Mouse (Mus musculus): ENCODE measurements around the gene Trub2. TPM values are rescaled to one million over a fixed set of nuclear protein-coding genes. Genes with fewer than 3 reads are reported as not detected.
A peak's percentile ranks its signal among the peaks of the same experiment; 100 is the strongest.

Trub2 gene
- polyA plus RNA-seq, 1 experiment from 2014 or later = 38.8 TPM

GRCm38 (mm10) chr2:29741207-29741606, 47.1 kb downstream of the Trub2 start:
- 94% methylated on average over 6 of the region's 6 CpGs for WGBS
- Histone ChIP-seq H3K36me3 (peaks cover 34% of the 10 kb centered on the region), H3K4me3 (replicated peaks) (no peak overlapping the region), H3K27me3 (peaks cover 11% of the 10 kb centered on the region), H3K4me1 (peaks cover 5% of the 10 kb centered on the region; the same call in 1 of the 2 replicates), H3K4me2 (replicated peaks) (no peak overlapping the region), H3K27ac (replicated peaks) (no peak overlapping the region), H3K9me3 (replicated peaks) (no peaks in the 10 kb centered on the region), H3K9ac (no peak overlapping the region)
- ATAC-seq (ENCODE audit: insufficient number of reproducible peaks, low FRiP score, low TSS enrichment, low read depth) = no peak

- H3K4me1 ChIP-seq = peaks cover 5% of the 10 kb centered on the region; the same call in 1 of the 2 replicates
- H3K36me3 ChIP-seq = peaks cover 51% of the 10 kb centered on the region
- no peak for ATAC-seq (ENCODE audit: insufficient number of reproducible peaks, low FRiP score, low TSS enrichment, low read depth)
- no peak overlapping the region for H3K4me3 ChIP-seq (replicated peaks)
- H3K9me3 ChIP-seq (replicated peaks) = no peaks in the 10 kb centered on the region
- no peak overlapping the region for H3K27ac ChIP-seq (replicated peaks)
- H3K27me3 ChIP-seq = no peaks in the 10 kb centered on the region
- 72% methylated on average over 5 of the region's 5 CpGs for WGBS
- no peak overlapping the region for H3K9ac ChIP-seq
- H3K4me2 ChIP-seq (replicated peaks) = no peak overlapping the region
These were observed 48.9 kb downstream of the Trub2 start for GRCm38 (mm10) chr2:29739368-29739767.

DNA sequence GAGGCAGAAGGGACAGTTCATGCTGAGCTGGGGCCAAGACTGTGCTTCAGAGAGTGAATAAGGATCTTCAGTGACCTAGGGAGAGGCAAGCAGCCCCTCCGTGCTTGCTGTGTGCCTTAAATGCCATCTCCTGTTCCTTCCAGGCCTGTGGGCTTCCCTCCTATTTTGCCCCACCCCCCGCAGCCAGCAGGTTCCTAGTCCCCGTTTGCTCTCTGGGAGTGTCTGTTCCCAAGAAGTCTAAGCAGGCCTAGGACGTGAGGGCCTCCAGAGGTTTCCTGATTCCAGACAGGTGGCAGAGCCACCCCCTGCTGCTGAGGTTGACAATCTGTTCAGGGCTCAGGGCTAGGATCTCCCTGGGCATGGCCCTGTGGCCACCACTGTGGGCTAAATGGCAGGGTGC, 49.5 kb downstream of the Trub2 start:
- H3K9me3 ChIP-seq (replicated peaks) = no peaks in the 10 kb centered on the region
- ATAC-seq (ENCODE audit: insufficient number of reproducible peaks, low FRiP score, low TSS enrichment, low read depth) = no peak
- H3K27ac ChIP-seq (replicated peaks) = 0 out of 2 replicates have a peak overlapping the region, but pooled peaks have one; percentile 11
- H3K4me3 ChIP-seq (replicated peaks) = no peak overlapping the region
- 61% methylated on average over 4 of the region's 4 CpGs for WGBS
- peaks cover 5% of the 10 kb centered on the region; the same call in 1 of the 2 replicates for H3K4me1 ChIP-seq
- no peak overlapping the region for H3K4me2 ChIP-seq (replicated peaks)
- H3K36me3 ChIP-seq = peaks cover 56% of the 10 kb centered on the region
- no peaks in the 10 kb centered on the region for H3K27me3 ChIP-seq
- H3K9ac ChIP-seq = no peak overlapping the region

DNA sequence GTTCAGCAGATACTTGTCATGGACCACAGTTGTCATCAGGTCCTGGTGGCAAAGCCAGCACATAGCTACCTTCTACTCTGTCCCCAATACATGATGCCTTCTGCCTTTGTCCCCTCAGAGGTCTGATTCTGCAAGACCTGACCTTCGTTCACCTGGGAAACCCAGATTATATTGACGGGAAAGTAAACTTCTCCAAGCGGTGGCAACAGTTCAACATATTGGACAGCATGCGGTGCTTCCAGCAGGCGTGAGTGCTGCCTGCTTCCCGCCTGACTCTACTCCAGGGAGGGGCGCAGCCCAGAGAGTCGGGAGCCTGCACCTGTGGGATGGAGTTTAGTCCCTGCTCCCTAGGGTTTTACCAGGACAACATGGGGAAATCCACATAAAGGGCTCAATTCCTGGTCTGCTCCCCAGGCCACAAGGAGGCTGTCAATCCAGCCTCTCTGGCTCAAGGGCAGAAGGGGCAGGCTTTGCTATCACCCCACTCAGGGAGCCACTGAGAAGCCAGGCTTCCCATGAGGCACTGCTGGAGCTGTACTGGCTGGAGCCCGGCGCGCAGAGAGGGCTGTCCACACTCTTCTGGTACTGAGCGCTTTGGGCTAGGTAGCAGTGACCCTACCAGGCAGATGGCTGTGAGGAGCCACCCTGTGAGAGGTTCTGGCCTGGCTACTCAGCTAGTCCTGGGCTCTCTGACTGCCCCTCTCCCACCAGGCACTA, 50.9 kb downstream of the Trub2 start:
- Histone ChIP-seq H3K36me3 (peaks cover 71% of the 10 kb centered on the region), H3K4me1 (peaks cover 5% of the 10 kb centered on the region; the same call in 1 of the 2 replicates), H3K4me3 (replicated peaks) (no peak overlapping the region), H3K4me2 (replicated peaks) (no peak overlapping the region), H3K9ac (no peak overlapping the region), H3K9me3 (replicated peaks) (no peaks in the 10 kb centered on the region), H3K27me3 (no peaks in the 10 kb centered on the region), H3K27ac (replicated peaks) (no peak overlapping the region)
- no peak for ATAC-seq (ENCODE audit: insufficient number of reproducible peaks, low FRiP score, low TSS enrichment, low read depth)
- 91% methylated on average over 12 of the region's 12 CpGs for WGBS

GRCm38 (mm10) chr2:29735708-29736107, 52.6 kb downstream of the Trub2 start:
- WGBS = 80% methylated on average over 12 of the region's 12 CpGs
- H3K4me1 ChIP-seq = peaks cover 5% of the 10 kb centered on the region; the same call in 1 of the 2 replicates
- H3K4me3 ChIP-seq (replicated peaks) = 0 out of 2 replicates have a peak overlapping the region, but pooled peaks have one; percentile 5
- no peak for ATAC-seq (ENCODE audit: insufficient number of reproducible peaks, low FRiP score, low TSS enrichment, low read depth)
- H3K27ac ChIP-seq (replicated peaks) = 0 out of 2 replicates have a peak overlapping the region, but pooled peaks have one; percentile 17
- no peak overlapping the region for H3K4me2 ChIP-seq (replicated peaks)
- H3K9ac ChIP-seq = no peak overlapping the region
- no peaks in the 10 kb centered on the region for H3K9me3 ChIP-seq (replicated peaks)
- peaks cover 77% of the 10 kb centered on the region for H3K36me3 ChIP-seq
- H3K27me3 ChIP-seq = no peaks in the 10 kb centered on the region

DNA sequence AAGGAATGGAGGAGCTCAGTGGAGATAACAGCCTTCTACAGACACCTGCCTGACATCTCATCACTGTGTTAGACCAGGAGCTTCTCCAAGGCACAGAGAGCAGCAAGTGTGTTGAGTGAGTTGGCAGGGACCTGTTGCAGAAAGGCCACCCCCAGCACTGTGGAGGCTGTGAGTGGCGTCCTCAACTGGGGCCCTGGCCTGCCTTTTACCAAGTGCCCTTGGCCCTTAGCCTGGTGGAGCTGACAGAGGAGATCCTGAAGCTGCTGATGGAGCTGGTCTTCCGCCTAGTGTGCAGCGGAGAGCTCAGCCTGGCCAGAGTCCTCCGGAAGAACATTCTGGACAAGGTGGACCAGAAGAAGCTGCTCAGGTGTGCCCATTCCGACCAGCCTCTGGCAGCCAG, 55.0 kb downstream of the Trub2 start:
- Histone ChIP-seq H3K4me1 (no peaks in the 10 kb centered on the region), H3K4me3 (replicated peaks) (no peak overlapping the region), H3K27ac (replicated peaks) (no peak overlapping the region), H3K9ac (no peak overlapping the region), H3K4me2 (replicated peaks) (no peak overlapping the region), H3K36me3 (peaks cover 86% of the 10 kb centered on the region), H3K9me3 (replicated peaks) (no peaks in the 10 kb centered on the region), H3K27me3 (no peaks in the 10 kb centered on the region)
- WGBS = 92% methylated on average over 5 of the region's 5 CpGs
- ATAC-seq (ENCODE audit: insufficient number of reproducible peaks, low FRiP score, low TSS enrichment, low read depth) = no peak

DNA sequence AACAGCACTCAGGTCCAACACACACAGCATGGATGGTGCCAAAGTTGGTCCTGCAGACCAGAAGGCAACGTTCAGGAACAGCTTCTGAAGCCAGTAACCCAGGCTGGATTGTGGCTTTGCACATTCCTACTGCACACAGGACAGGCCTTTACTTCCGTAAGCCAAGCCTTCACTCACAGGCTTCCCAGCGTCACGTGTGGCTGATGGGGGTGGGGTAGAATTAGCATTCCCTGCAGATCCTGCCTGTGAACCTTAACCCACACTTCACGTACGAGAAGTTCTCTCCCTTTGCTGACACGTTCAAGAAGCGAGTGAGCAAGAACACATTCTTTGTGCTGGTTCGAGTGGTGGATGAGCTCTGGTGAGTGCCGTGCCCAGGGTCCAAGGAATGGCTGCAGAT, 55.7 kb downstream of the Trub2 start:
- H3K4me1 ChIP-seq = no peaks in the 10 kb centered on the region
- 90% methylated on average over 10 of the region's 10 CpGs for WGBS
- ATAC-seq (ENCODE audit: insufficient number of reproducible peaks, low FRiP score, low TSS enrichment, low read depth) = no peak
- H3K27ac ChIP-seq (replicated peaks) = no peak overlapping the region
- no peak overlapping the region for H3K4me3 ChIP-seq (replicated peaks)
- H3K27me3 ChIP-seq = no peaks in the 10 kb centered on the region
- peaks cover 86% of the 10 kb centered on the region for H3K36me3 ChIP-seq
- no peaks in the 10 kb centered on the region for H3K9me3 ChIP-seq (replicated peaks)
- no peak overlapping the region for H3K4me2 ChIP-seq (replicated peaks)
- H3K9ac ChIP-seq = no peak overlapping the region

GRCm38 (mm10) chr2:29731545-29731944, 56.8 kb downstream of the Trub2 start:
- no peak overlapping the region for H3K4me3 ChIP-seq (replicated peaks)
- H3K36me3 ChIP-seq = peaks cover 85% of the 10 kb centered on the region
- no peaks in the 10 kb centered on the region for H3K27me3 ChIP-seq
- ATAC-seq (ENCODE audit: insufficient number of reproducible peaks, low FRiP score, low TSS enrichment, low read depth) = no peak
- WGBS = 59% methylated on average over 3 of the region's 3 CpGs
- H3K4me1 ChIP-seq = no peaks in the 10 kb centered on the region
- no peak overlapping the region for H3K9ac ChIP-seq
- no peak overlapping the region for H3K27ac ChIP-seq (replicated peaks)
- H3K4me2 ChIP-seq (replicated peaks) = no peak overlapping the region
- H3K9me3 ChIP-seq (replicated peaks) = no peaks in the 10 kb centered on the region

DNA sequence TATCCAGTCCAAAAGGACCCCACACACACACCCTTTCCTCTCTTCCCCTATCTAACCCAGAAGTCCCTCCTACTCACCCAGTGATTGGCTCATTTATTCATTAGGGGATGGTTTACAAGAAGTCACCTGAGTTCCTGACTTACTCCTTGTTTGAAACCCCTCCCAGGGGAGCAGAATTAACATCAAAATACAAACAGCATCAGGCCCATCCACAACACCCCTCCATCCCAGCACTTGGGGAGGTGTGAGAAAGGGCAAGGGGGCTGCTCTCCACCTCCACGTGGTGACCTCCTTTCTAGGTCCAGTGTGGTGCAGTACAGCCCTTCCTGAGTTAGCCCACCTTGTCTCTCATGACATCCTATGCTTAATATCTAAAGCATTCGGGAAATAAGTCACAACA, 58.8 kb downstream of the Trub2 start:
- H3K27me3 ChIP-seq = no peaks in the 10 kb centered on the region
- no peak overlapping the region for H3K9ac ChIP-seq
- no peaks in the 10 kb centered on the region for H3K4me1 ChIP-seq
- H3K9me3 ChIP-seq (replicated peaks) = no peaks in the 10 kb centered on the region
- no peak overlapping the region for H3K4me3 ChIP-seq (replicated peaks)
- H3K4me2 ChIP-seq (replicated peaks) = no peak overlapping the region
- no peak for ATAC-seq (ENCODE audit: insufficient number of reproducible peaks, low FRiP score, low TSS enrichment, low read depth)
- 60% methylated on average over 2 of the region's 2 CpGs for WGBS
- H3K27ac ChIP-seq (replicated peaks) = no peak overlapping the region
- peaks cover 85% of the 10 kb centered on the region for H3K36me3 ChIP-seq

GRCm38 (mm10) chr2:29724664-29725365, 63.5 kb downstream of the Trub2 start:
- 73% methylated on average over 5 of the region's 5 CpGs for WGBS
- Histone ChIP-seq H3K4me3 (replicated peaks) (no peak overlapping the region), H3K9me3 (replicated peaks) (no peaks in the 10 kb centered on the region), H3K4me2 (replicated peaks) (no peak overlapping the region), H3K9ac (no peak overlapping the region), H3K36me3 (peaks cover 93% of the 10 kb centered on the region), H3K27ac (replicated peaks) (no peak overlapping the region), H3K27me3 (no peaks in the 10 kb centered on the region), H3K4me1 (no peaks in the 10 kb centered on the region)
- no peak for ATAC-seq (ENCODE audit: insufficient number of reproducible peaks, low FRiP score, low TSS enrichment, low read depth)

- H3K27me3 ChIP-seq = no peaks in the 10 kb centered on the region
- H3K4me1 ChIP-seq = no peaks in the 10 kb centered on the region
- WGBS = 90% methylated on average over 3 of the region's 3 CpGs
- ATAC-seq (ENCODE audit: insufficient number of reproducible peaks, low FRiP score, low TSS enrichment, low read depth) = no peak
- H3K4me2 ChIP-seq (replicated peaks) = no peak overlapping the region
- H3K9ac ChIP-seq = no peak overlapping the region
- no peak overlapping the region for H3K4me3 ChIP-seq (replicated peaks)
- H3K36me3 ChIP-seq = peaks cover 87% of the 10 kb centered on the region
- H3K27ac ChIP-seq (replicated peaks) = no peak overlapping the region
- H3K9me3 ChIP-seq (replicated peaks) = no peaks in the 10 kb centered on the region
These were observed 65.2 kb downstream of the Trub2 start for GRCm38 (mm10) chr2:29723132-29723531.
